Mouse (Mus musculus) limb, embryonic 10.5 days (tissue): ENCODE measurements around the gene Scube2. TPM values are rescaled to one million over a fixed set of nuclear protein-coding genes. Genes with fewer than 3 reads are reported as not detected.

ENCODE experiments used
- polyA plus RNA-seq: library from polyadenylated mRNA; unstranded; fragments of >200 nt; fragmentation: Nextera tagmentation; extraction: Ambion mirVana; gene quantifications from 2 replicates; pipeline ENCODE4 v1.2.1, GENCODE M21; 2016

Gene Scube2
- polyA plus RNA-seq, 1 experiment from 2014 or later, result 0.25 TPM

Other genes starting within 250 kb of the Scube2 start
- gene St5, start 162.1 kb downstream of the Scube2 start, polyA plus RNA-seq, result 41.4 and 53.5 TPM in 2 replicates
- gene Akip1, start 162.0 kb downstream of the Scube2 start, polyA plus RNA-seq, result 26.8 and 27.5 TPM in 2 replicates
- gene BC051019, start 141.8 kb downstream of the Scube2 start, polyA plus RNA-seq, result not detected in 2 replicates
- 0.35 TPM in 1 of 2 replicates, not detected in the other for gene Ascl3, start 134.0 kb downstream of the Scube2 start, polyA plus RNA-seq
- 17.3 and 18.0 TPM in 2 replicates for gene Tmem9b, start 112.8 kb downstream of the Scube2 start, polyA plus RNA-seq
- 0.08 and 0.11 TPM in 2 replicates for gene Nrip3, start 83.7 kb downstream of the Scube2 start, polyA plus RNA-seq
- 27.6 and 30.0 TPM in 2 replicates for gene Dennd5a, start 94.8 kb upstream of the Scube2 start, polyA plus RNA-seq
- gene Tmem41b, start 121.2 kb upstream of the Scube2 start, polyA plus RNA-seq, result 68.4 and 73.9 TPM in 2 replicates
- gene Ipo7, start 152.6 kb upstream of the Scube2 start, polyA plus RNA-seq, result 49.2 and 51.6 TPM in 2 replicates
- gene Zfp143, start 195.5 kb upstream of the Scube2 start, polyA plus RNA-seq, result 23.8 and 27.5 TPM in 2 replicates